Mouse (Mus musculus): Measurements from ENCODE around the gene Fbn1. TPM values are rescaled to one million over a fixed set of nuclear protein-coding genes. Genes with fewer than 3 reads are reported as not detected.

Gene Fbn1
- total RNA-seq, 2 experiments from 2014 or later, result 58.1 to 62.0 TPM

DNA sequence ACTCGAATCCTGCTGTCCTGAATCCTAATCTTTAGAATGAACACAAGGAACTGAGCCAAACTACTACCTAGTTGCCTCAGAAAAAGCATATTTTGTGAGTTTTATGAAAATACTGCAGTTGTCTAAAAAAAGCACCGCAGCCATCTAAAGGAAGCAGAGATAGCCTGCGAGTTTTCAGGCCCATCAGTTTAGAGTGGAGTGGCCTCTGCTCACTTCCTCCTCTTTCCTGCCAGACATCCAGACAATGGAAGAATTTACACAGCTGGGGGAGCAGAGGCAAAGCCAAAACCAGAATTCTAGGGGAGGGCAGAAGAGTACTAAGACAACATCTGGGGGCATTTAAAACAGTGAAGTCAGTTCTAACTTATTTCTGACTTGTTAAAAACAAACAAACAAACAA, 96.0 kb downstream of the Fbn1 start:
- intact Hi-C loops (cut with DNase I), result no loop called here
- DNase-seq, result no peak

DNA sequence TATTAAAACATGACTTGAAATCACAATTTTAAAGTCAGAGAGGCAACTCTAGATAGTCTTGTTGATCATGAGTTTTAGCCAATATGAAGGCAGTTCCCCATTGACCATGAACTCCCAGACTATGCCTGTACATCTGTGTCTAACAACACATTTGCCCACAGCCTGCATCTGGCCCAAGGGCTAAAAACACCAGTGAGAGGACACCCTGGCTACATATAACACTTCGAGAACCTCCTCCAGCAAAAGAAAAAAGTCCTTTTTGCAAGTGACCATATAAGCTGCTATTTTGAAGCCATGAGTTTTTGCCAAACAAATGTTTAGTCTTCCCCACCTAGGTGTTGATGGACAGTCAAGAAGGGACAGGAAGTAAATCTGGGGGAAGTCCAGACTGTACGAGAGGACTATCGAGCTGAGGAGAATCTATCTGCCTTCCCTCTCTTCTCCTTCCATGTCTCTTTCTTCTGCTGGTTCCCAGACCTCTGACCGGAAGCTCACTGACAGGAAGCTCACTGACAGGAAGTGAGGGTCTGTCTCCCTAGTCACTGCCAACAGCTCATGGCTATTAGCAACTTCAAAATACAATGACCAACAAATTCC, 103.2 kb downstream of the Fbn1 start:
- intact Hi-C loops (cut with DNase I), result no loop called here
- no peak for DNase-seq

DNA sequence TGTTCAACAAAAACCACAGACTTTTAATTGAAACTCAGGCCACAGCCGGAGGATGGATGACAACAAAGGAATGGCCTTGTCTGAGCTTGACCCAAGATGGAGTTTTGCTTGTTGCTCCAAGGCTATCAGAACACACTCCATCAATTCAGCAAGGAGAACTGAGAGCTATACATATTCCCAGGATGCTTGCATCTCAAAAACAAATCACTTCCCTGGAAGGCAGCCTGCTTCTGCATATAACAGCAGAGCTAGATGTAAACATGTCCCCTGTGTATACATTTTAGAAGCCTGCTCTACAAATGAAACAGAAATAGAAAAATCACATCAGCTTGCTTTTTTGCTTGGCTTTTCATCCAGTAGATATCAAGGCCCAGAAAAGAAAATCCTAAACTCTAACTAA, 105.5 kb downstream of the Fbn1 start:
- no peak for DNase-seq
- intact Hi-C loops (cut with DNase I), result no loop called here

DNA sequence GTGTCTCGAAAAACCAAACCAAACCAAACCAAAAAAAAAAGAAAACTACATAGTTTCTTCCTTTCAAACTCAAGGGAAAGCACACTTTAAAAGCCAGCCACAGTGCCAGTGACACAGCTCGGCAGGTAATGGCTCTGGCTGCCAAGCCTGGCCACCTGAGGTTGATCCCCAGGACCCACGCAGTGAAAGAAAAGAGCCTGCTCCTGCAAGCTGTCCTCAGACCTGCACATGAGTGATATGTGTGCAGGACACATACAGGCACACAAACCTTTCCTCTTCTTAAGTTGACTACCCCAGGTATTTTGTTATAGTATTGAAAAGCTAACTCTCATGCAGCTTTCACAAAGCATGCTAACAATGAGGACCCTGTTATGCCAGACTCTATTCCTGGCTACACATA, 107.7 kb downstream of the Fbn1 start:
- intact Hi-C loops (cut with DNase I), result no loop called here

GRCm38 (mm10) chr2:125397796-125398195, 110.0 kb downstream of the Fbn1 start:
- no peak for DNase-seq
- intact Hi-C loops (cut with DNase I), result no loop called here

More for the DNA sequence above, 107.7 kb downstream of the Fbn1 start:
- DNase-seq, result no peak

DNA sequence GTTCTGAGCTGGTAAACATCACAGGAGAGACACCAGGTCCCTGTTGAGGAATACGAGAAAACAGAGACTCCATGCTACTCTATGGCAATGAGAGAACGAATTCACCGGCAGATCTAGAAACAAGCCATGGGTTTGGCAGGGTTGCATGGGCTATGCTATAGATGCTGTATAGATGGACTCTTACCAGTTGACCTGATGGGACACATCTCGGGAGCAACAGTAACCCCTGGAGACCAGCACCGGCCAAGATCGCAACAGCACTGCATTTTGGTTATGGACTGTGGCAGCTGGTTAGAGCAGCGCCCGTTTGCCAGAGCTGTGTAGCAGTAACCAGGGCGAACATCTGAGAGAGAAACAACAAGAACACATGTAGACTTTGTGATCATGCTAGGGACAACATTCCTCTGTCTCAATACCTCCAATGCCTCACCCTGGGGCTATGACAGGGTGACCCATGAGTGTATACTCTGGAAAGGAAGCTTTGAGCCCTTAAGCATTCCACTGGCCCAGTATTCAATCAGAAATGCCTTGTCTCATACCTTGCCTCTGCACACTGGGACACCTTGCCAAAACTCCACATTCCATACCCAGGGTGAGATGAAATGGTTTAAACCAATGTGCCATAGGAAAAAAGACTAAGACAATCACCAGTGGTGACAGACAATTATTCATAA, 113.2 kb downstream of the Fbn1 start:
- intact Hi-C loops (cut with DNase I), result no loop called here

DNA sequence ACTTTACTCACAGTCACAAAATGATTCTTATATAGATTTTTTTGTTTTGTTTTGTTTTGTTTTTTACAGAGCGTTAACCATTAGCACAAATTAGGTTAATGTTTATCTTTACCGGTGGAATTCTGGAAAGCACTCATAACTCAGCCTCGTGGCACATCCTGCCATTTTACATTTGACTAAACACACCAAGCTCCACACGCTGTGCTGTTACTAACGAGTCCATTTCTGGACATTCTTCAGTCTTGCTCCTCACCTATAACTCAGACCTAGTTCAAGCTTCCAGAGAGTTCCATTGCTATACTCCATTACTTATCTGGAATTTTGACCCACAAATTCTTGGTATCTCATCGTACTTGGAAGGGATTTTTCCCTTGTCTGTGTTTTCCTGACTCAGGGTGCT, 116.2 kb downstream of the Fbn1 start:
- no peak for DNase-seq
- intact Hi-C loops (cut with DNase I), result no loop called here

More for the DNA sequence above, 113.2 kb downstream of the Fbn1 start:
- no peak for DNase-seq

- no peak for DNase-seq
- intact Hi-C loops (cut with DNase I), result no loop called here
Measured at GRCm38 (mm10) chr2:125389796-125390195, 118.0 kb downstream of the Fbn1 start.

DNA sequence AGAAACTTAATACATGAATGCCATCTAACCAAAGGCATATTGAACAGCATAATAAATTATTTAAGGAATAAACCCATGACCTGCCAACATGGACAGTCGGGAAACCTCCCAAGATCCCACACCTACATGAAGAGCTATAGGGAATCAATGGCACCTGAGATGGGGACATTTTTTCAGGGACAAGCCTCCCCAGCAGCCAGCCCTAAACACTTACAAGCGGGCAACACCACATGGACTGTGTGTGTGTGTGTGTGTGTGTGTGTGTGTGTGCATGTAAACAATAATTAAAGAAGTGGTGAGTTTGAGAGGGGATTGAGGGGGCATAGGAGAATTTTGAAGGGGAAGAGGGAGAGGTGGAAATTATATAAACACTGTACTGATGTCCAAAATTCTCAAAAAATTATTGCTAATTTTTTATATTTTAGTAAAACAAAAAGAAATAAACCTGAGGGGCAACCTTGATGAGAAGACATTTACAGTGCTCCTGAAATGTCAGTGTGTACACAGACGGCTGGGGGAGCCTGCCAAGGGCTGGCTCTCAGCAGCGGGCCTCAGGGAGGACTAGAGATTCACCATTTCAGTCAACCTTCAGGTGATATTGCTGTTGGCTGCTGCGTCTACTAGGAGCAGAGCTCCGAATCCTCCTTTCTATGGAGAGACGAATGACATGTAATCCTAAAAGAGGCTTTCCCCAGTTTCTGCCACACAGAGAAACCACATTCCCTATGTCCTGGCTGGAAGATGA, 121.4 kb downstream of the Fbn1 start:
- intact Hi-C loops (cut with DNase I), result no loop called here

GRCm38 (mm10) chr2:125384941-125385340, 122.9 kb downstream of the Fbn1 start:
- DNase-seq, result no peak
- intact Hi-C loops (cut with DNase I), result no loop called here

More for the DNA sequence above, 121.4 kb downstream of the Fbn1 start:
- DNase-seq, result no peak

GRCm38 (mm10) chr2:125384415-125384814, 123.4 kb downstream of the Fbn1 start:
- intact Hi-C loops (cut with DNase I), result no loop called here
- DNase-seq, result peak in 1 of 2 experiments; percentile 22

- intact Hi-C loops (cut with DNase I), result no loop called here
- no peak for DNase-seq
Measured at GRCm38 (mm10) chr2:125383273-125383641, 124.5 kb downstream of the Fbn1 start.

DNA sequence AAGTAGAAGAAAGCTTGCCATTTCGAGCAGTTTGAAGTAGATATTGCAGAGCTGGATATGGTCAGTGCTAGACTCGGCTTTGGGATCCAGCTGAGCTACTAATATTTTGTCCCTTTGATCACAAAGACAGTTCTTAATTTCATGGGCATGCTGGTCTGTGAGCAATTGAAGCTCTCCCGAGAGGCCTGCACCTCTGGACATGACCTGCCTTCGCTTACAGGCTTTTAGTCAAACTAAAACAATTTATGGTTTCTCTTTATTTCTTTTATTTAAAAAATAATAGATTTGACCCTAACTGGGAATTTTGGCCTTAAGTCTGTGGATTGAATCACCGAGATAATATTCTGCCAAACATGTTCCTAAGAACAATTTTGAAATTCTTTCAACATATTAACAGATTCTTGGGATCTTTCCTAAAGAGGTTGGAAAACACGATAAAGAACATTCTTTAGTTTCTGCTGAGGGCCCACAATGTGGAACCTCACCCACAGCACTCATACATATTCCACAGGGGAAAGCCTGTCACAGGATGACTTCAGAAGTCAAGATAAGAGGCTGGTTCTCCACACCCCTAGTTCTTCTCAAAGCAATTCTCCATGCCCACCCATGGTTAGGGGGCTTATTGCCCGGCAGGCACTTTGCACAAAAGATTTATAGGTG, 125.0 kb downstream of the Fbn1 start:
- DNase-seq, result no peak

GRCm38 (mm10) chr2:125380086-125380485, 127.7 kb downstream of the Fbn1 start:
- no peak for DNase-seq
- intact Hi-C loops (cut with DNase I), result no loop called here

More for the DNA sequence above, 125.0 kb downstream of the Fbn1 start:
- intact Hi-C loops (cut with DNase I), result no loop called here

DNA sequence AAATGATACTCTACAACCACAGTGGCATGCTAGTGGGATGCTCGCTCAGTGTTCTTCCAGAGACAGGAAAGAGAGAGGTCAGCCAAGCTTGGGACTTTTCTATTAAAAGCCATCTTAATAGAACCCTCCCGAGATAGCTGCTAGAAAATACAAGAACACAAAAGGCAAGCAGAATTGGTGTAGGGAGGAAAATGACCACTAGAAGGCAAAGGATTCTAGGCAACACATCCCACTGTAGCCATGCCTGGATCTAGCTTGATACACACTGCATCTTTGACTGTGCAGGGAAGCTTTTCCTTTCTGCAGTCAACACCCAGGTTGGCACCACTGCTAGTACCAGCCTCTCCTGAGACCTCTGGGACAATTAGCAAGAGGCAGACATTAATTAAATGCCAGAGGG, 128.6 kb downstream of the Fbn1 start:
- no peak for DNase-seq
- intact Hi-C loops (cut with DNase I), result no loop called here

- intact Hi-C loops (cut with DNase I), result no loop called here
- no peak for DNase-seq
Measured at GRCm38 (mm10) chr2:125375926-125376325, 131.9 kb downstream of the Fbn1 start.

DNA sequence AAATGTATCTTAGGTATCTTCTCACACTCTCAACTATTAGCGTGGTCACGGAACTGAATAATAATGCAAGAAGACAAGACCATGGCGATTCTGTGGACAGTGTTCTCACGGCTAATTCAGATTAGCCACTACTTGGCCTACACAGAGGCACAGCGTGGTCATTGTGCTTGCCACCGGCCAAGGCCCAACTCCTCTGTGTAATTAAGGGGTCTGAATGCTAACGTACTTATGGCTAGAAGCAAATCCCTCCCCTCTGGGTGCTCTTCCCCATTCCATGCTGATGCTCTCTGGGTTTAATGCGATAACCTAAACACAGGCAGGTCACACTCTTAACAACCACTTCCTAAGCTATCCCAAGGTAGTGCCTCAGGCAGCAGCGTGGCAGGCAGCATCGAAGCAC, 132.5 kb downstream of the Fbn1 start:
- DNase-seq, result no peak
- intact Hi-C loops (cut with DNase I), result no loop called here

GRCm38 (mm10) chr2:125369666-125370065, 138.1 kb downstream of the Fbn1 start:
- intact Hi-C loops (cut with DNase I), result no loop called here
- DNase-seq, result no peak

- intact Hi-C loops (cut with DNase I), result no loop called here
- peak in 1 of 2 experiments; percentile 18 for DNase-seq
Measured at GRCm38 (mm10) chr2:125368616-125369015, 139.2 kb downstream of the Fbn1 start.

DNA sequence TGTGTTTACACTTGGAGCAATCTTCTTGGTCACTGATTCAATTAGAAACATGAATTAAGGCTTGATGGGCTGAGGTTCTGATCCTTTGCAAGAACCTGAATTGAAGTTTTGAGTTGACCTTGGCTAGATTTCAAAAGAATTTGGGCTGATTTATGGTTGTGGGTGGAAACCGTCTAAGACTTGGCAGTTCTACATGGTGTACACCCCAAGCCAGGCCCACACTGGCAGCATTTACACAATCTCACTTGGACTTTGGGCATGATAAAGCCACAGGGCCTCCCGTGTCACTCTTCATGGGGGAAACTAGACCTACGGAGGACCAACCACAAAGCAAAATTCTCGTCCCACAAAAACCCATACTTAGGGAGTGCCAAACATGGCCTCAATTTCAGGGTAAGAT, 146.1 kb downstream of the Fbn1 start:
- no peak for DNase-seq
- intact Hi-C loops (cut with DNase I), result no loop called here

DNA sequence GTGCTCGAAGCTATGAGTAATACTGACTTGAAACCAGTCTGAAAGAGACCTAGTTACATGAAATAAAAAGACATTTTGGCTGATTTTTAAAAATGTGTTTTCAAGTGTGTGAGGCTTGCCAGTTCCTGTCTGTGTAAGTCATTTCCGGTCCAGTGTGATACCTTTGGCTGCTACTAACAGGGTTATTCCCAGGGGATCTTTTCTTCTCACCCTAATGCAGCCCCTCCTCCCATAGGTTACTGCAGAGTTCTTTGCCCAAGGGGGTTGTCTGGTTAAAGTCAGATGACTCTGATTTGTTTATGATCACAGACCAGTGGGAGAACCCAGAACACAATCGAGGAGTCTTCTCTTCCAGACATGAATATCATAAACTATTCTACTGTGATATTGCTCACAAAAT, 151.3 kb downstream of the Fbn1 start:
- DNase-seq, result no peak
- intact Hi-C loops (cut with DNase I), result no loop called here

Measured in gastrocnemius, postnatal 36 days (tissue).